Mouse (Mus musculus) cortical plate, adult 2 months (tissue): ENCODE results near the gene Ift122. TPM values are rescaled to one million over a fixed set of nuclear protein-coding genes. Genes with fewer than 3 reads are reported as not detected.

Experiments
- H3K27ac ChIP-seq: fragments of 200-500 bp; 2 replicates; pipeline ENCODE4 v1.5.1; 2012; ENCODE audit warnings: low read length, control low read depth, inconsistent platforms; ENCODE audit not compliant: insufficient read depth
- H3K4me1 ChIP-seq: fragments of 200-500 bp; 2 replicates; pipeline ENCODE4 v1.6.1; 2011; ENCODE audit warnings: low read length; ENCODE audit not compliant: control insufficient read depth, insufficient read depth
- H3K4me3 ChIP-seq: fragments of 200-500 bp; 2 replicates; pipeline ENCODE4 v1.5.1; 2011; ENCODE audit warnings: mild to moderate bottlenecking, low read length, control low read depth; ENCODE audit not compliant: insufficient read depth
- CTCF ChIP-seq: fragments of 200-500 bp; IDR thresholded peaks from 2 replicates; pipeline ENCODE4 v1.5.1; 2011; ENCODE audit warnings: mild to moderate bottlenecking, control low read depth, low read length; ENCODE audit not compliant: insufficient read depth; ENCODE audit errors: extremely low read depth
- POLR2A ChIP-seq: fragments of 200-500 bp; IDR thresholded peaks from 2 replicates; pipeline ENCODE4 v1.6.1; 2011; ENCODE audit warnings: mild to moderate bottlenecking, low read length, control low read depth; ENCODE audit not compliant: insufficient read depth; ENCODE audit errors: extremely low read depth
- polyA plus RNA-seq: library from polyadenylated mRNA; depleted of rRNA; stranded (reverse); fragments of >200 nt; gene quantifications from 2 replicates; pipeline ENCODE4 v1.2.3, GENCODE M21; 2012; rRNA removed

Ift122 gene
- polyA plus RNA-seq = 31.2 and 34.7 TPM in 2 replicates

DNA sequence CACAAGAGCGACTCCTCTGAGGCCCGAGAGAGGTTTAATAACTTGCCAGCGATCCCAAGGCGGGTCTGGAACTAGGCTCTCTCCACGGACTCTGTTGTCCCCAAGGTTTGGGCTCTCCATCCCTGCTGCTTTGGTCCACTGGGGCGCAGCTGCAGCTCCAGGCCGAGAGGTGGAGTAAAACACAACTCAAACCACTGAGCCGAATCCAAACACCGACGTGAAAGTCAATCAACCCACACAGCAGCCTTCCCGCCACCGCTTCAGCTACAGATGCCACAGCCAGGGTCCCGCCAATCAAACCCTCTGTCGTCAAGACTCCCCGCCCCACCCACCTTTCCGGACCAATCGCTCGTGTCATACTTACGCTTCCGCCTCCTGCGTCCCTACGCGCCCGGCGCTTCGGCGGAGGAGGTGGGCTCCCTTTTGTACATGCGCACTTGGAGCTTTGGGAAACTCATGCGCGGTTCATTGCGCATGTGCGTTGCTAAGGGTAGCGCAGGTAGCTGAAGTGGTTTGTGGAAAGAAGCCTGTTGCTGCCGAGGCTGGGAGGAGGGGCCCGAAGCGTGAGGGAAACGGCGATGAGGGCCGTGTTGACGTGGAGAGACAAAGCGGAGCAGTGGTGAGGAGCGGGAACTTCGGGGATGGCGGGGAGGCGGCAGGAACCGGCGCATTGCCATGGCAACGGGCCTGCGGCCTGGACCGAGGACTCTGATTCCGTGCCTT lies at the start of gene Ift122, which contains the start of gene Mbd4:
TSS of gene Ift122 (plus strand) at position 380 of the 723 bp plus-strand sequence.
TSS of gene Mbd4 (minus strand) at position 281 of the 723 bp plus-strand sequence.
- H3K4me3 ChIP-seq = peak within 1 kb of the TSS; percentile 39
- 0 out of 2 replicates have a peak, but pooled peaks have one; percentile 15 for TF ChIP-seq CTCF
- peak; percentile 51; the same call in 1 of the 2 replicates for TF ChIP-seq POLR2A
- H3K4me1 ChIP-seq = no peaks in the 10 kb centered on the region; the same call in 1 of the 2 replicates

GRCm38 (mm10) chr6:115803541-115804382 lies 49.5 kb upstream of the Ift122 start:
- peaks cover 4% of the 10 kb centered on the region; the same call in 1 of the 2 replicates for H3K4me1 ChIP-seq
- no peak for TF ChIP-seq POLR2A
- peak; percentile 85 for TF ChIP-seq CTCF
- no peak overlapping the region for H3K4me3 ChIP-seq
- no peak overlapping the region for H3K27ac ChIP-seq

More for the DNA sequence above, at the start of gene Ift122, which contains the start of gene Mbd4:
- no peak within 1 kb of the TSS for H3K27ac ChIP-seq

GRCm38 (mm10) chr6:115804432-115805192 lies 48.7 kb upstream of the Ift122 start:
- Histone ChIP-seq H3K4me3 (no peak overlapping the region), H3K27ac (no peak overlapping the region), H3K4me1 (peaks cover 4% of the 10 kb centered on the region; the same call in 1 of the 2 replicates)
- no peak for TF ChIP-seq CTCF
- TF ChIP-seq POLR2A = no peak

GRCm38 (mm10) chr6:115807464-115808195 lies 45.6 kb upstream of the Ift122 start:
- no peak for TF ChIP-seq POLR2A
- no peak for TF ChIP-seq CTCF
- peak overlapping the region; percentile 97 for H3K4me3 ChIP-seq

GRCm38 (mm10) chr6:115808196-115808487 lies 45.1 kb upstream of the Ift122 start:
- peak overlapping the region; percentile 62; the same call in 1 of the 2 replicates for H3K27ac ChIP-seq
- H3K4me1 ChIP-seq = peaks cover 4% of the 10 kb centered on the region; the same call in 1 of the 2 replicates
- peak overlapping the region; percentile 97 for H3K4me3 ChIP-seq
- TF ChIP-seq CTCF (no peak), POLR2A (0 out of 2 replicates have a peak, but pooled peaks have one; percentile 9)

More at GRCm38 (mm10) chr6:115807464-115808195, 45.6 kb upstream of the Ift122 start:
- H3K27ac ChIP-seq = no peak overlapping the region
- peaks cover 4% of the 10 kb centered on the region; the same call in 1 of the 2 replicates for H3K4me1 ChIP-seq

DNA sequence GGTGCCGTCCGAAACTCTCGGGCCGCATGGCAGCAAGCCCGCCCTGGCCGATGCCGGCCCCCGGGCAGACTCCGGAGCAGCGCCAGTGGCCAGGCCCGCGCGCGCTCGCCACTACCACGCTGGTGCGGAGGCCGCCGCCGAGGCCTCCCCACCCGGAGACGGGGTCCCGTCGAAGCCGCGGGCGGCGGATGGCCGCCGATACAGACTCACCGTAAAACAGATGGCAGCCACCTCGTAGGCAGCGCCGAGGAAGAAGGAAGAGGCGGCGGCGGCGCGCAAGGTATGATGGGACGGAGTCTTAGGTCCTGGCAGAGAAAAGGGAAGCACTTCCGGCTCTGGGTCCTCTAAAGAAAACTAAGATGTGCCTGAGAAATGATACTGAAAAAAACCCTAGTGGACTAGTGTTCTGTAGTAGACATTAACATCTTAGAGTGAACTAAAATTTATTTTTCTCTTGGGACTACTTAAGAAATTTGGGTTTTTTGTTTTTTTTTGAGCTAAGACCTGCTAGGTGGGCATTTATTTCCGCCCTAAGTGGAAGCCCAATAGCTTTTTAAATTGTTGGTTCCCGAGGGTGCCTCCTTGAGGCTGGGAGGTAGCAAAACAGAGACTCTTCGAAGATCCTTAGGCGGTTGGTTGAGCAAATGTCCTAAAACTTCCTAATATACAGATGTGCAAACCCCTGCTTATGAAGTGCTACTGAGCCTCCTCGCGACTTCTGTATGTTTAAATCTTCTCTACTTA lies 44.6 kb upstream of the Ift122 start, which contains the start of gene Rpl32:
TSS of gene Rpl32 (minus strand) at position 260 of the 744 bp plus-strand sequence.
- peak within 1 kb of the TSS; percentile 62 for H3K27ac ChIP-seq
- H3K4me3 ChIP-seq = peak within 1 kb of the TSS; percentile 97
- TF ChIP-seq CTCF (peak; percentile 47), POLR2A (peak; percentile 79)
- peaks cover 4% of the 10 kb centered on the region; the same call in 1 of the 2 replicates for H3K4me1 ChIP-seq

DNA sequence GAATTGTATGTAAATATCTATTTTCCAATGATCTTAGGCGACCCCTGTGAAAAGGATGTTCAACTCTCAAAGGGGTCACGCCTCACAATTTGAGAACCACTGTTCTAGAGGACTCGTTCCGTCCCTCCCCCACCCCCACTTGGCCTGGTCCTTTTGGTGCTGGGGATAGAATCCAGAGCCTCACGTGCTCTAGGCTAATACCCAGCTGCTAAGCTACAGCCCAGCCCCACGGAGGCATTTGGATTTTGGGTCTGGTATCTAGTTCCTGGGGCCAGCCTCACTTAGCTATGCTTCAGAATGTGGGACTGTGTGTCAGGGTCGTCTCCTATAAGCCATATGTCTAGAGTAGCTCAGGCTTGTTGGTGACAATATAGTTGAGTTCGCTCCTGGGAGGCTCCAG lies 41.7 kb upstream of the Ift122 start:
- TF ChIP-seq POLR2A = no peak
- no peak for TF ChIP-seq CTCF
- no peak overlapping the region for H3K27ac ChIP-seq
- no peak overlapping the region for H3K4me3 ChIP-seq
- H3K4me1 ChIP-seq = peaks cover 3% of the 10 kb centered on the region; the same call in 1 of the 2 replicates

DNA sequence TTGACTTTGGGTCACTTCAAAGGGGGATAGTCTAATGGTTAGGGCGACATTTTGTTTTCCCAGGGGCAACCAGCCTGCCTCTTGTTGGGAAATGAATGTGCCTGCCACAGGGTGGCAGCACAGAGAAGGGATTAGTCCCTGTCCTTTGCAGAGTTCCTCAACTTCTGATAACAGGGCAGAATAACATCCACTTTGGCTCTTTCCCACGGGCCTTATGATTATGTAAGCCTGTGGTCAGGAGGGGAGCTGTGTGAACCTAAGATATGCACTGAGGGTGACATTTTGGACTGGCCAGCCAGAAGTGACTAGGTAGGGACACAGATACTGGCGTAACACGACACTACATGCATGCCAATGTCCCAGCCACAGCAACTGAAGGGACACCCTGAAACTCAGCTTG lies 39.2 kb upstream of the Ift122 start:
- no peaks in the 10 kb centered on the region for H3K4me1 ChIP-seq
- no peak overlapping the region for H3K27ac ChIP-seq
- TF ChIP-seq CTCF = peak; percentile 69
- TF ChIP-seq POLR2A = no peak
- H3K4me3 ChIP-seq = no peak overlapping the region

- TF ChIP-seq POLR2A (no peak), CTCF (no peak)
- Histone ChIP-seq H3K27ac (no peak overlapping the region), H3K4me1 (no peaks in the 10 kb centered on the region), H3K4me3 (no peak overlapping the region)
These were observed 38.2 kb upstream of the Ift122 start for GRCm38 (mm10) chr6:115815041-115815440.
